Mouse (Mus musculus) heart, postnatal 0 days (tissue): ENCODE measurements at regions not wholly inside any gene's neighbourhood (a gene's known extent, or its start where the extent isn't known, plus 50 kb on each side); places are given as distances from the start of the nearest gene placed in this dataset.

Experiments used
- CTCF ChIP-seq: IDR thresholded peaks from 2 replicates; pipeline ENCODE4 v1.5.1; 2016; ENCODE audit warnings: antibody characterized with exemption, control low read depth, low read depth
- EP300 ChIP-seq: IDR thresholded peaks from 2 replicates; pipeline ENCODE4 v1.6.1; 2016; ENCODE audit warnings: antibody characterized with exemption, low read depth

DNA sequence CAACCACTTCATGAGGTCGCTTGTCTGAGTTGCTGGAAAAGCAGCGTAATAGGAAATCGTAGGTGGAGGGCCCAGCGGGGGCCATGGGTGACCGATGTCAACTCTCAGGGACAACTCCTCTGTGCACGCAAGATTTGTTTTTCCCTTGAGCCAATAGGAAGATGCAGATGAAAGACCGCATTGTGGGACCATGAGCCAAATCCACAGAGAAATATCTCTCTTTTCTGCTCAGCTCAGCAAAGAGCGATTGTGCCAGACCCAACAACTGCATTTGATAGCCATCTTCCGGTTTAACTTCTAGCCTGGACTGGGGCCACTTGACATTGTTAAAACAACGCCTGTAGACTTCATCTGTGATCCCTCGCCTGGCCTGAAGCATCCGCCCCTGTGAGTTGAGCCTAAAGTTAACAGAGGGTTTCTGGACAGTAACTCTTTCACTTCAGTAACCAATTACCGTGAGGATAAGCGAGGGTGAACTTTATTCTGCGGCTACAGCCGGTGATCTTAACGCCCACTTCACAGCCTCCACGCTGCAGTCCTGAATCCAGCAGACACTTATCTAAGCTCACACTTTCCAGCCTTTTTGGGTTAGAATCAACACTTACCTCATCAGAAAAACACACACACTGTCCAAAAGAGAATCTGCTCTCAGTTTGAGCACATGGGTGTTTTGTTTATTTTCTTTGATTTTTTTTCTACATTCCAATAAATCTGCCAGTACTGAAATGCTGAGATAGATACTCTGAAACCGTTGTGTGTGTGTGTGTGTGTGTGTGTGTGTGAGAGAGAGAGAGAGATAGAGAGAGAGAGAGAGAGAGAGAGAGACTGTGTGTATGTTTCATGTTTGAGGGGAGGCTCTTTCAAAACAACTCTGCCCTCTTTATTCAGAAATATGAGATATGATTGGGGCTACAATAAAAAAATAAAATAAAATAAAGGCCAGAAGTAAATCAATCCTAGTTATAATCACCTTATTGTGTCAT, 111.9 kb downstream of the Tomm20 start:
- no peak for TF ChIP-seq CTCF
- peak; percentile 61; the same call in 1 of the 2 replicates for TF ChIP-seq EP300
